Mouse (Mus musculus): ENCODE data around the gene Ccl7.
A peak's percentile ranks its signal among the peaks of the same experiment; 100 is the strongest.

Gene Ccl7

GRCm38 (mm10) chr11:82035356-82035755 lies 10.2 kb upstream of the Ccl7 start, which contains the start of gene Ccl2:
TSS of gene Ccl2 (plus strand) at chr11:82035571.
- DNase-seq (ENCODE audit: low spot score), result no peak

- DNase-seq (ENCODE audit: low spot score), result no peak
Observed at GRCm38 (mm10) chr11:82035857-82036256, 9.7 kb upstream of the Ccl7 start.

GRCm38 (mm10) chr11:82038535-82038934 lies 7.0 kb upstream of the Ccl7 start, which contains the start of gene Gm17268:
TSS of gene Gm17268 (minus strand) at chr11:82038562.
- no peak for DNase-seq (ENCODE audit: low spot score)

- DNase-seq (ENCODE audit: low spot score), result no peak
Observed at GRCm38 (mm10) chr11:82039132-82039660, 6.3 kb upstream of the Ccl7 start.

- DNase-seq (ENCODE audit: low spot score), result no peak
Observed at GRCm38 (mm10) chr11:82041671-82042080, 3.8 kb upstream of the Ccl7 start.

- peak; percentile 19 for DNase-seq (ENCODE audit: low spot score)
Observed at GRCm38 (mm10) chr11:82047746-82048415, 2.4 kb downstream of the Ccl7 start.

- no peak for DNase-seq (ENCODE audit: low spot score)
Observed at GRCm38 (mm10) chr11:82053849-82054248, 8.3 kb downstream of the Ccl7 start.

GRCm38 (mm10) chr11:82057646-82058045 lies 12.1 kb downstream of the Ccl7 start, which contains the start of gene Ccl11:
TSS of gene Ccl11 (plus strand) at chr11:82057823.
- no peak for DNase-seq (ENCODE audit: low spot score)

- no peak for DNase-seq (ENCODE audit: low spot score)
Observed at GRCm38 (mm10) chr11:82062226-82062625, 16.7 kb downstream of the Ccl7 start.

GRCm38 (mm10) chr11:82063454-82063853 lies 17.9 kb downstream of the Ccl7 start:
- DNase-seq (ENCODE audit: low spot score), result no peak

- DNase-seq (ENCODE audit: low spot score), result no peak
Observed at GRCm38 (mm10) chr11:82066953-82067571, 21.6 kb downstream of the Ccl7 start.

GRCm38 (mm10) chr11:82071076-82071475 lies 25.6 kb downstream of the Ccl7 start:
- no peak for DNase-seq (ENCODE audit: low spot score)

- DNase-seq (ENCODE audit: low spot score), result no peak
Observed at GRCm38 (mm10) chr11:82072374-82072773, 26.9 kb downstream of the Ccl7 start.

- DNase-seq (ENCODE audit: low spot score), result no peak
Observed at GRCm38 (mm10) chr11:82072984-82073383, 27.5 kb downstream of the Ccl7 start.

GRCm38 (mm10) chr11:82073686-82074085 lies 28.2 kb downstream of the Ccl7 start:
- DNase-seq (ENCODE audit: low spot score), result no peak

GRCm38 (mm10) chr11:82077031-82077430 lies 31.5 kb downstream of the Ccl7 start:
- DNase-seq (ENCODE audit: low spot score), result no peak

GRCm38 (mm10) chr11:82078136-82078730 lies 32.7 kb downstream of the Ccl7 start:
- no peak for DNase-seq (ENCODE audit: low spot score)

GRCm38 (mm10) chr11:82080865-82081264 lies 35.4 kb downstream of the Ccl7 start:
- no peak for DNase-seq (ENCODE audit: low spot score)

GRCm38 (mm10) chr11:82084360-82084759 lies 38.8 kb downstream of the Ccl7 start:
- no peak for DNase-seq (ENCODE audit: low spot score)

Data from yolk sac, embryonic 10.5 days (tissue).